Mouse (Mus musculus) lung, adult 2 months (tissue): ENCODE measurements around the gene Coq2.

Experiments used
- CTCF ChIP-seq: fragments of 200-500 bp; IDR thresholded peaks from 2 replicates; pipeline ENCODE4 v1.5.1; 2011; ENCODE audit warnings: mild to moderate bottlenecking, low read length, control low read depth; ENCODE audit not compliant: insufficient read depth
- POLR2A ChIP-seq: fragments of 200-500 bp; IDR thresholded peaks from 2 replicates; pipeline ENCODE4 v1.6.1; 2011; ENCODE audit warnings: low read depth, mild to moderate bottlenecking, control low read depth, low read length, borderline replicate concordance; ENCODE audit errors: extremely low read depth

DNA sequence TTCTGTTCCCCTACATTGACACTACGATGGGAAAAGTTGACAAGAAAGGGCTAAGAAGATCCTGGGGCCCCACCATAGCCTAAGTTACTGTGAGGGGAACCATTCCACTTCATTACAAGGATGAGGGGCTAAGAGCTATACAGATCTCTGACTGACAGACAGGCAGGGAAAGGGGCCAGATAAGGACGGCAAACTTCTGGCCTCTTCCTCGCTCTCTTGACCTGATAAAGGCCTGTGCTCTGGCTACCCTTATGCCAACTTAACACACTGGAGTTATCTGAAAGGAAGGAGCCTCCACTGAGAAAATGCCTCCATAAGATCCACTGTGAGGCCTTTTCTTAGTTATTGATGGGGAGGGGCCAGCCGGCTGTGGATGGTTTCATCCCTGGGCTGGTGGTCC is 39.0 kb downstream of the Coq2 start:
- TF ChIP-seq POLR2A (no peak), CTCF (no peak)
